Mouse (Mus musculus) macrophage (primary cell): ENCODE measurements at regions not wholly inside any gene's neighbourhood (a gene's known extent, or its start where the extent isn't known, plus 50 kb on each side); places are given as distances from the start of the nearest gene placed in this dataset.

ENCODE experiments used
- H3K27ac ChIP-seq: fragments of 350-480 bp; formaldehyde crosslinking; 2 replicates; pipeline ENCODE4 v1.9.0; 2021
- H3K36me3 ChIP-seq: fragments of 350-480 bp; formaldehyde crosslinking; 2 replicates; pipeline ENCODE4 v1.9.0; 2021; ENCODE audit errors: inconsistent target
- H3K4me3 ChIP-seq: fragments of 350-480 bp; formaldehyde crosslinking; 2 replicates; pipeline ENCODE4 v1.9.0; 2021; ENCODE audit errors: inconsistent target
- H3K79me2 ChIP-seq: fragments of 350-480 bp; formaldehyde crosslinking; 2 replicates; pipeline ENCODE4 v1.9.0; 2021; ENCODE audit errors: inconsistent target
- whole genome bisulfite sequencing: methylation state at CpG from one replicate; pipeline ENCODE4 v1.1.7; 2026; ENCODE audit warnings: inconsistent platforms; ENCODE audit not compliant: missing documents; 5-methylcytosine and 5-hydroxymethylcytosine counted together

DNA sequence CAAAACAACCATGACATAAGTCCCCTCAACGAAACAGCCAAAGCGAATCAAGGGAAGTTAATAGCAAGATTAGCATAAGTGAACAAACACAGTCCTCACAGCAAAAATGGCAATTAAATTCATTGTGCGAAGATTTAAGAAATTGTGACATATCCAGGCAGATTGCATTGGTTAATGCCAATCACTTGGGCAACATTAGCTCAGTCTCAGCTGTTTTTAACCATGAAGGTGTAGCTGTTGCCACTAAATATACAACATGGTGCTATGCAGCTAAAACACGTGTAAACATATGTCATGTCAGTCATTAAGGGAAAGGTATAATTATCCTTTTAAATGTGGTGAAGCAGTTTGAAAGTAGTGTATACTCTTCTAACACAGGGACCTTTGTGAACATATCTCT is 482.8 kb upstream of the Tle4 start:
- H3K27ac ChIP-seq, result no peak overlapping the region
- no peaks in the 10 kb centered on the region for H3K79me2 ChIP-seq
- H3K4me3 ChIP-seq, result no peak overlapping the region
- H3K36me3 ChIP-seq, result no peaks in the 10 kb centered on the region
- WGBS, result 90% methylated on average over 3 of the region's 4 CpGs

DNA sequence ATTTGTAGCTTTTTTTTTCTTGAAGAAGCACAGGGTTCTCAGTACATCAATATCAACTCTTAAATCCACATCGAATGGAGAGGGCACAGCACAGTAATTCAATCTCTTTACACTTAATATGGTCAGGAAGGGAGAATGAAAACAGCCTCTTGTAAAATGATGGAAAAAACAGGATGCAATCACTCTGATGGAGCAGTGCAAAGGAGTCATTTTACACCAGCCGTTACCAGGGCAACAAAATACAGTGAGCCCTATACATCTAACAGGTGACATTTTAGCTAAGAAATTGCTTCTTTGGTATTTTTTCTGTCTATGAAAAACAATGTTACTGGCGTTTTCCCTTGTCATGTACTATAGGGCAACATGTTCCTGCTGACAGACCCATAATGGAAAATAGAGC is 459.9 kb upstream of the Tle4 start:
- H3K27ac ChIP-seq, result no peak overlapping the region
- no peaks in the 10 kb centered on the region for H3K79me2 ChIP-seq
- H3K4me3 ChIP-seq, result no peak overlapping the region
- no peaks in the 10 kb centered on the region for H3K36me3 ChIP-seq
- WGBS, result 84% methylated on average over 3 of the region's 3 CpGs

DNA sequence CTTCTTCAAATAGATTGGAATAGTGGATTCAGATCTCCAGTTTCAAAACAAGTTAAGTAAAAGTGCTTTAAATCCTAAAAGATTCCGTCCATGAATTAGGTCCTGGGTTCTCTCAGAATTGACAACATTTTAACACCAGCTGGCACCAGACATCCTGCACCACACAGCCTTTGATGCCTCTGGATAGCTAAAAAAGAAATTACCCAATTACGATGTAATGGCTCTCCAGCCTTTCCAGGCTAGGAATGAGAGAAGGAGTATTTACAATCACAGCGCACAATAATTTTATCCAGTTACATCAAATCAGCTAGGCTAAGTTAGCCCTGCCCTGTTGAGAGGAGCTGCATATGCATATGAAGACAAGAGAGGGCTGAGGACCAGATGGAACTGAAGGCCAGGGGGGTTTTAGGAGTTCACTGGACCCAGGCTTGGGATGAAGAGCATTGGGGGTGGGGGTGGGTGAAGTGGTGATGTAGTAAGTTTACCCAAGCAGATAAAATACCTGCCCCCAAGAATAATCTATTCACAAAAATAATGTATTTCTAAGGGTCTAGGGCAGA is 455.8 kb upstream of the Tle4 start:
- no peak overlapping the region for H3K4me3 ChIP-seq
- H3K79me2 ChIP-seq, result no peaks in the 10 kb centered on the region
- WGBS, result 84% methylated on average over 3 of the region's 3 CpGs

DNA sequence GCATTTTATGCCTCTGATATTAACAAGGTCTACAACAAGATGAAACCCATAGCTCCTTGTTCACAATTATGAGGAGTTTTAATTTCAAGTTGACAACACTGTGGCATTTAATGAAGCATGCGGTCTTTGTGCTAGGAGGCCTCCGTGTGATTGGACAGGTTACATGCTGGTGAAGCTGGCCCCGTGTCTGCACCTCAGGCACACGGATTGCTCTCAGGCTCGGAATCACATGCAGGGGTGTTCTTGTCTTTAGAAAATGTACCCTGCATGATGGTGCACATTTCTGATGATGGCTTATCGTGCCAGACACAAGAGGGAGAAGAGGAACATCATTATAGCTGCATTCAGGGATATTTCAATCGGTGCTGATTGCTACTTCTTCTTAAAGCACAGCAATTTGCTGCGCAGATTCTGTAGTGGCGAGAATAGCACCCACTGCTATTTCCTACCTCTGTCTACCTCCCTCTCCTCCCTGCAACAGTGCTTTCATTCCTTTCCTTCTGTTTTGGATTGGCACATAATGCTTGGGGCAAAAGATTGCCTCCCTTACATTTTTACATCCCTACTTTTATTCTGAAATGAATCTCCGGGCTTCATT is 454.9 kb upstream of the Tle4 start:
- no peaks in the 10 kb centered on the region for H3K36me3 ChIP-seq
- no peaks in the 10 kb centered on the region for H3K79me2 ChIP-seq
- no peak overlapping the region for H3K27ac ChIP-seq
- 92% methylated on average over 10 of the region's 10 CpGs for WGBS
- no peak overlapping the region for H3K4me3 ChIP-seq

More for the DNA sequence above, 455.8 kb upstream of the Tle4 start:
- Histone ChIP-seq H3K27ac (no peak overlapping the region), H3K36me3 (no peaks in the 10 kb centered on the region)

DNA sequence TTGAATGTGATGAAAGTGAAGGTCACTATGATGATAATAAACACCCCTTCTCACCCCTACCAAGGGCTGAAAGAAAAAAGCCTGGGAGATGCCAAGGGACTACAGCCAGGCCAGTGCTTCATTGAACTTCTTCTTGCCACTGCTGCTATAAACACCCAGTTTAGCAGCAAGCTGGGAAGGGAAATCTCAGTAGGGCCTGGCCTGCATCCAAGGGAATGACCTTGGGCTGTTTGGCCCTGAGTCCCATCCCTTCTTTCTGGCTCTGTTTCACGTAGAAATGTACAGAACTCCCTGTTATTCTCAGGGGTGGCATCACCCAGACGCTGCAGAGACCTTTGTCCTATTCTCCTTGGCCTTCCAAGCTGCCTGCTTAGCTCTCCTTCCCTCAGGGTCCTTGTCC is 450.0 kb upstream of the Tle4 start:
- H3K4me3 ChIP-seq, result no peak overlapping the region
- no peaks in the 10 kb centered on the region for H3K79me2 ChIP-seq
- H3K36me3 ChIP-seq, result no peaks in the 10 kb centered on the region
- no peak overlapping the region for H3K27ac ChIP-seq
- 78% methylated on average over 2 of the region's 2 CpGs for WGBS

DNA sequence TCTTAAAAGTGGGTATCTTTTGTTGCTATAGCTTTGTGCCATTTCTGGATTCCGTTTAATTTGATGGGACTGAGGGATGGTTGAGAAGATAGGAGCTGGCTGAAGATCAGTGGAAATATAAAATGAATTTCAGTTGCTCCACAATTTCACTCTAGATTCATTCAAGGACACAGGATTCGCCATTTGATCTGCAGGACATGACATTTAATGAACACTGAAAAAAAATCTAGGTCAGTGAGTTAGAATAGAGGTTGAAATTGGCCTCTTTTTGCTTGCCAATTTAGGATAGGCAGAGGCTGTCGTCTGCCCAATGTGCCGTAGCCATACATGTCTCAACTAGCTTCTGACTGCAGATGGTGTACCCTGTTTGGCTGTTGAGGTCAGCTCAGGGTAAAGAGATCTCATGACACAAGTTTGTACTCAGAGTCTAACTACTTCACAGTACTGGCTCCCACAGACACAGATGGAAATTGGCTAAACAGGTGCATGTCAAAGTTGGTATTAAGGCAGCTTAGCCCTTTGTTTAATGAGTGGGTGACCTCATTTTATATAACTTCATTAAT is 449.5 kb upstream of the Tle4 start:
- H3K27ac ChIP-seq, result no peak overlapping the region
- 86% methylated on average over 3 of the region's 4 CpGs for WGBS
- H3K4me3 ChIP-seq, result no peak overlapping the region
- H3K79me2 ChIP-seq, result no peaks in the 10 kb centered on the region
- no peaks in the 10 kb centered on the region for H3K36me3 ChIP-seq

DNA sequence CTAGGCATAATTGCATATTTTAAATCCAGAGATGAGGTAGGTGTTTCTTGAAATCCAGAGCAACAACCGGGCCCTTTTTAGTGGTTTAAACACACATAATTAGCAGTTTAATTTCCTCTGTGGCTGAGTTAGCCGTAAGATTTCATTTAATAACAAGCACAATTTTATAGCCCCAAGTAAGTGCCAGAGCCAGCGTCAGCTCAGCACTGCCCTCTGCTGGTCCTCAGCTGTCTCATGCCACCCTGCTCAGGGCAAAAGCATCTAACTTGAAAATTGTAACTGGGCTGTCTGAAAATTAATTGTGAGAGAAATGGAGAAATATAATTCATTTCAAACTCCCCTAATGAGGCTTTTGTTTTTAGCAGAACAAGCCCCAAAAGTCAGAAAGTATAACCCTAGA is 437.7 kb upstream of the Tle4 start:
- H3K4me3 ChIP-seq, result no peak overlapping the region
- H3K27ac ChIP-seq, result no peak overlapping the region
- H3K79me2 ChIP-seq, result no peaks in the 10 kb centered on the region
- 7% methylated on average over 3 of the region's 3 CpGs for WGBS
- H3K36me3 ChIP-seq, result no peaks in the 10 kb centered on the region

DNA sequence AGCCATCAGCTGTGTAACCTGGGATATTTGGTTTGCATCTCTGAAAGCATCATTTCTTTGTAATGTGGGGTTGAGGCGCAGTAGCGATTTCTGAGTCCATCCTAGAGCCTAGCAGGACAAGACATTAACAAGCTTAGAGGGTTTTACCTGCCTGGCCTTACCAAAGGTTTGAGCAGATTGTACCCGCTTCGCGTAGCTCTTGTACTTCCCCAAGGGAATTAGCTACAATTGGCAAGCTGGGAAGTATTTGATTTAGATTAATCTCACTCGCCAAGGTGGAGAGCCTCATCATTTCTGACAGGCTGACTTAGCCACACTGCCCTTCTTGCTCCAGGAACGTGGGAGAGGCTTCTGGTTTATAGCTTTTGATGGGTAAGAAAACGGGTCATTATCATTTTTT is 436.1 kb upstream of the Tle4 start:
- no peaks in the 10 kb centered on the region for H3K79me2 ChIP-seq
- WGBS, result 86% methylated on average over 8 of the region's 8 CpGs
- H3K4me3 ChIP-seq, result no peak overlapping the region
- no peaks in the 10 kb centered on the region for H3K36me3 ChIP-seq
- no peak overlapping the region for H3K27ac ChIP-seq

DNA sequence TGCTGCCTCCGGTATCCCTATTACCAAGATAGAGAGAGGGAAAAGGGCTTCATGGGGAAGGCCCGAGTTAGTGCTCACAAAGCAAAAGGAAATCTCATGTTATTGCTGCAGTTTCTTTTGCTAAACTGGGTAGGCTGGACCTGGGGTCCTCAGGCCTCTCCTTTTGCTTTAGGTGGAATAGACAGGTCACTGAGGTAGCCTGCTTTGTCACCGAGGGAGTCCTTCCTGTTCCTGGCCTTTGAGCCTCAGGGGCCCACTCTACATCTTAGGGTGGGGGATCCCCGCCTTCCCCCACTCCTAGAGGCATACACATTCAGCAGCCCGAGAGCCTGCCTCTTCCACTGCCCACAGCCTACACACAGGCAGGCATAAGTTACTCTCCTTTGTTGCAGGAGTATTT is 435.5 kb upstream of the Tle4 start:
- no peaks in the 10 kb centered on the region for H3K79me2 ChIP-seq
- H3K27ac ChIP-seq, result no peak overlapping the region
- no peak overlapping the region for H3K4me3 ChIP-seq
- no peaks in the 10 kb centered on the region for H3K36me3 ChIP-seq
- 61% methylated on average over 4 of the region's 5 CpGs for WGBS

DNA sequence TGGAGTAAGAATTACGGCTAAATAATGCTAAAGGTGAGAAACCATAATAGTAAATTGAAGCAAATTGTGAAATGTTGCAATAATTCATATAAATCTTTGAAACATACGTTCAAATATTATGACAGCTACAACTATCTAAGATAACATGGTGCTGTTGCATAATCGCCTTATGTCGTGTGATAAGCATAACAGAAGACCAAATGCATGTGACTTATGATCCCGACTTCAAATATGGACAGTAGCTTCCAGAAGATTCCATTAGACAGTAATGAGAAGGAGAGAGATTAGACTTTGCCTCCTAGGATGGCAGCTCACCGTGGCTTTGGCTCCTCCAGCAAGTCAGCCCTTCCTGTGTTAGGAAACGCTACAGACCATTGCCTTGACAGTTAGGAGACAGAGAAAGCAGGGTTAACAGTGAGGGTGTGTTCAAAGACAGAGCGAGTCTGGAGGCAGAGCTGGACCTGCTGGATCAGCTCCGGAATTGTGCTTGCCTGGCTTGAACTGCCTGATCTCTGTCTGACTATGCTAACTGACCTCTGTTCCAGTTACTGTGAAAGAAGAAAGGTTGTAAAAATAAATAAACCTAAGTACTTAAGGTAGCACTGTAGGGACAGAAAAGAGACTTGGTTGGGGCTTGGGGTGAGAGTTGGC is 434.6 kb upstream of the Tle4 start:
- Histone ChIP-seq H3K79me2 (no peaks in the 10 kb centered on the region), H3K27ac (no peak overlapping the region), H3K36me3 (no peaks in the 10 kb centered on the region), H3K4me3 (no peak overlapping the region)
- WGBS, result 82% methylated on average over 9 of the region's 9 CpGs

DNA sequence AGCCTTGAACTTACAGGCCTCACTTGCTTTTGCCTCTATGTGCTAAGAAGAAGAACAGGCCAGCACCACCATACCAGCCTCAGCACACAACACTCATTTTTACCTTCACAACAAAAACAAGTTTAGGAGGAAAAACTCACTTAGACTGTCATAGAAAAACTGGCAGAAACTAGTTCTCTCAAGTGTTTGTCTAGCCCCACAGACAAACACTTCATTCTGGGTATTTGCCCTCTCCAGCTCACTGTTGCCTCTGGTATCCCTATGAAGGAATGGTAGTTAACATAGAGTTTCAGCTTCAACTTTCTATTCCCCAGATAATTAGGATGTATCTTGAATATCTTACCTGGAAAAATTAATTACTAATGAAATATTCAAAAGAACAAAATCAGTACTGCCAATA is 433.6 kb upstream of the Tle4 start:
- no peak overlapping the region for H3K4me3 ChIP-seq
- H3K79me2 ChIP-seq, result no peaks in the 10 kb centered on the region
- H3K27ac ChIP-seq, result no peak overlapping the region
- H3K36me3 ChIP-seq, result no peaks in the 10 kb centered on the region

DNA sequence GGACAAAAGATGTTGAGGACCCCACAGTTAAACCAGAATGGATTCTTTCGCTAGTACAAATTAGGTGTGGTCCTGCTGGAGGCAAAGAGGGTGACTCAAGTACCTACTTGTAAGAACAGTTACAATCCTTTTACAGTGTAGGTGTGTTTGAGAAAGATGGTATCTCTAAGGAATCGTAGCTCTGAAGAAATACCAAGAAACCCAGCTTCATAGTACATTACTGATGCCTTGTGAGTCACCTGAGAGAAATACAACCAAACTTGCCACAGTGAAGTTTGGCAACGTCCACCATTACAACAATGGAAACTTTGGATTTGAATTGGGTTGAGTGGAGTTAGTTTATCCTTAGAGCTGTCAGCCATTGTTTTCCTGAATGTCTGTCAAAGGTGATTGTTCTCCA is 405.7 kb upstream of the Tle4 start:
- 88% methylated on average over 3 of the region's 3 CpGs for WGBS

DNA sequence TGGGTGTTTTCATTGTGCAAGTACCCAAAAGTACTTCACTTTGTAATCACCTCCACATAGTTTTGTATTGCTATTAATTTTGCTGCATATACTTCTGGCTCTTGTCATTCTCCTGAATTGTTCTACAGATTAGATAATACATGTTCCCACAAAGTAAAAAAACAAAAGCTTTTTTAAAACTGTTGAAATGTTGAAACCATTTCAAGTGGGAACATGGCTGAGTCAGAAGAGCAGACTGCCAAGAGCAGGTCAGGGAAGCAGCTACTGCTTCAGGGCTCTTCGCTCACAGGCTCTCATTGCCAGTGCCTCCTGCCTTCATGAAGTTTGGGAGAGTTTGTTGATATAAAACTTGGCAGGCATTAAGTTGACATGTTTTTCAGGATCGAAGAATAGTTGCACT is 395.5 kb upstream of the Tle4 start:
- H3K79me2 ChIP-seq, result no peaks in the 10 kb centered on the region
- H3K4me3 ChIP-seq, result no peak overlapping the region
- H3K27ac ChIP-seq, result no peak overlapping the region
- H3K36me3 ChIP-seq, result no peaks in the 10 kb centered on the region
- WGBS, result 95% methylated on average over 2 of the region's 2 CpGs

More for the DNA sequence above, 405.7 kb upstream of the Tle4 start:
- Histone ChIP-seq H3K79me2 (no peaks in the 10 kb centered on the region), H3K27ac (no peak overlapping the region), H3K36me3 (no peaks in the 10 kb centered on the region), H3K4me3 (no peak overlapping the region)

DNA sequence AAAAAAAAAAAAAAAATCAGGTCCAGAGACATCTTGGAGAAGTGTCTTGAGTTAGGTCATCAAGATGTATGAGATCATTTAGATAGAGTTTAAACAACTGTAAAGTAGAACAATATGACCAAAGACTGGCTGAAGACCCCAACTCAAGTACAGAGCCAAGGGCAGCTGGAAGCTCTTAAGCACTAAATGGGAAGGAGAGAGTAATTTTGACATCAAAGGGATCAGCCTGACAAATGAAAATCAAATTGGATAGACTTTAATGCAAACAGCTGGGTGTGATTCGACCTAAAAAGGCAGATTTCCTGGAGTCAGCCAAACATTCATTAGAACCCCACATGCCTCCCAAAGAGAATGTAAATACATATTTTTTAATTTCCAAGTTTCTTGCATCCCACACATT is 372.3 kb upstream of the Tle4 start:
- WGBS, result 78% methylated on average over 1 of the region's 1 CpGs
- no peaks in the 10 kb centered on the region for H3K79me2 ChIP-seq
- H3K4me3 ChIP-seq, result no peak overlapping the region
- H3K36me3 ChIP-seq, result no peaks in the 10 kb centered on the region
- H3K27ac ChIP-seq, result no peak overlapping the region

DNA sequence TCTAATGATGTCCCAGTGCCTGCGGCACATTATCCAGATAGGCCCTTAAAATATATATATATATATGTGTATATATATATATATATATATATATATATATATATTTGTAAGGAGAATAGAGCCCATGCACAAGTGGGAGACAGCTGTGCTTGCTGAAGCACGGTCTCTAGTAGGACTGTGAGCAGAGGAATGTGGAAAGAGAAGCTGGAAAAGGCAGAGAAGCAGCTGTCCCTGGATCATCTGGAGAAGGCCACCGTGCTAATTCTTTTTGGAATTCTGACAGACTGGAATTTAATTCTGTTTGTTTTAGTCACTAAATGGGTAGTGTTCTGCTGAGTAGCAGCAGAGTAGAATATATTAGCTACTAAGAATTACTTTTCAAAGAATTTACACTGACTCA is 370.4 kb upstream of the Tle4 start:
- Histone ChIP-seq H3K36me3 (no peaks in the 10 kb centered on the region), H3K79me2 (no peaks in the 10 kb centered on the region), H3K4me3 (no peak overlapping the region), H3K27ac (no peak overlapping the region)
- 67% methylated on average over 2 of the region's 3 CpGs for WGBS
